Mouse (Mus musculus): ENCODE data around the gene Gm7954. TPM values are rescaled to one million over a fixed set of nuclear protein-coding genes. Genes with fewer than 3 reads are reported as not detected.
"Not testable (repeated sequence)": the region's sequence is repeated elsewhere in the genome, so short reads cannot be mapped to it uniquely, and the experiment has no call there.

Gene Gm7954
- total RNA-seq (2021): not detected
- long read RNA-seq, experiment 1: 0 reads
- long read RNA-seq, experiment 2: 0 reads

DNA sequence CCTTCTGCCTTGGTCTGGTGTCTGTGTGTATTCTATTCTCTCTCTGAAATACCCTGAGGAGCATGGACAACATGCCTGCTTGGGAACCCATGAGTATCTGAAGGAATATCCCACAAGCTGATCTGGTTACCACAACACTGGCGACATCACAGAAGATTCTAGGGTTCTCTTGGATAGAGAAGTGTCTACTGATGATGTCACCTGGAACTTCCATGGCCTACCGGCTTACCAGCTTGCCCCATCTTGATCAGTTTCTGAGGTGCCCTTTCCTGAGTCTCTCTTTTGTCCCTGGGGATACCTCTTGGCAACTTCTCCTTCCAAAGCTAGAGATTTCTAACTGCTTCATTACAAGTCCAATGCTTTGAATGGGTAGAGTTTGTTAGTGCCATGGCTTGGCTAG, at the start of gene Gm7954:
Gm7954 (minus strand) TSS at position 101 of the 400 bp plus-strand sequence.
- DNase-seq (ENCODE audit: low spot score in 2 of 2): not testable (repeated sequence)

DNA sequence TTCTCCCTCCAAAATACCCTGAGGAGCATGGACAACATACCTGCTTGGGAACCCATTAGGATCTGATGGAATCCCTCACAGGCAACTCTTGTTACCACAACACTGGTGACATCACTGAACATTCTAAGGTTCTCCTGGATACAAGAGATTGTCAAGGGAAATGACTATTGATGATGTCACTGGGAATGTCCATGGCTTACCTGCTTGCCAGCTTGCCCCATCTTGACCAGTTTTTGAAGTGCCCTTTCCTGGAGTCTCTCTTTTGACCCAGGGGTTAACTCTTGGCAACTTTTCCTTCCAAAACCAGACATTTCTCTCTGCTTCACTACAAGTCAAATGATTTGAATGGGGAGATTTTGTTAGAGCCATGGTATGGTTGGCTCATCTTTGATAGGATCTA, 36.1 kb upstream of the Gm7954 start, which contains the start of gene Gm3486:
Gm3486 (minus strand) TSS at position 101 of the 400 bp plus-strand sequence.
- DNase-seq (ENCODE audit: low spot score in 2 of 2): not testable (repeated sequence)

DNA sequence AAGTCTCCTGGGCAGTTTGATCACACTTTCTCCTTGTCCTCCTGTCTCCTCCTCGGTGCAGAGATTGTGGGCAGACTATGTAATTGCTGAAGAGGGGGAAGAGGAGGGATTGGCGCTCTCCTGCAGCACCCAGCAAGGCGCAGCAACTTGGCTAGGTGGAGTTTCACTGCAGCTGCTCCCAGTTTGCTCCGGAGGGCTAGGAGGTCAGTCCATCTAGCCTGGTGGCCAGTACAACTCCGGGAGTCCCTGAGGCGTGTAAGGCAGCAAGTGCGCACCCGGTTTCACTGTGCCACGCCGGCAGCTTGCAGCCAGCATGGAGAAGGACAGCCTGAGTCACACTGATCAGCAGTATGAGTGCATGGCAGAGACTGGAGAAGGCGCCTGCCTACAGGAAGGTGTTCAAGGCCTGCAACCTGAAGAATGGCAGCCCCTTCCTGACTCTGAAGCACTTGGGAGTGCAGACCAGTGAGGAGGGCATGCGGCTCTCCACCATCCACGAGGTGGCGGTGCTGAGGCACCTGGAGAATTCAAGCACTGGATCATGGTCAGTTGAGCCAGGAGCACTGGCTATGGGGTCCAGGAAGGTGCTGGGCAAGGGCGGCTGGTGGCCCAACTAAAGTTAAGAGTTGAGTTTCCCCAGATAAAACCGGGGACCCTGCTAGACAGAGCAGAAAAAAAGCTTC, 27.8 kb downstream of the Gm7954 start:
- DNase-seq (ENCODE audit: low spot score in 2 of 2): not testable (repeated sequence)

DNA sequence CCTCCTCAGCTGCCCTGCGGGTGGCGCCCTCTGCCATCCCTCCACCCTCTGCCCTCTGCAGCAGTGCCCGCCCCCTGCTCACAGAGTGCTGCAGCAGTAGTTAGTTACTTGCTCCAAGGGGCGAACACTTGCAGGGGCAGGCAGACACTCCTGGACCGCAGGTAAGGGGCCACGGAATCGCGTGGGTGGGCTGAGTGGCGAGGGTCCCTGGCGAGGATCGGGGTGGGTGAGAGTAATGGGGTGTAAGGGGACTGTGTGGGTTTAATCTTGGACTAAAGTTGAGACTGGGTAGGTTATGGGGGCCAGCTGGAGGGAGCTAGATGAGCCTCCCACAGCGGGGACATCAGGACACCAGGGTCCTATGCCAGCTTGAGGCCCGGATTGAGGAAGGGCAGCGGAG, 28.6 kb downstream of the Gm7954 start:
- DNase-seq (ENCODE audit: low spot score in 2 of 2): not testable (repeated sequence)

DNA sequence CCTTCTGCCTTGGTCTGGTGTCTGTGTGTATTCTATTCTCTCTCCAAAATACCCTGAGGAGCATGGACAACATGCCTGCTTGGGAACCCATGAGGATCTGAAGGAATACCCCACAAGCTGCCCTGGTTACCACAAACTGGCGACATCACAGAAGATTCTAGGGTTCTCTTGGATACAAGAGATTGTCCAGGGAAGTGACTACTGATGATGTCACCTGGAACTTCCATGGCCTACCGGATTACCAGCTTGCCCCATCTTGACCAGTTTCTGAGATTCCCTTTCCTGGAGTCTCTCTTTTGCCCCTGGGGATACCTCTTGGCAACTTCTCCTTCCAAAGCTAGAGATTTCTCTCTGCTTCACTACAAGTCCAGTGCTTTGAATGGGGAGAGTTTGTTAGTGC, 45.1 kb downstream of the Gm7954 start, which contains the start of gene Gm6482:
Gm6482 (minus strand) TSS at position 101 of the 400 bp plus-strand sequence.
- not testable (repeated sequence) for DNase-seq (ENCODE audit: low spot score in 2 of 2)

Other genes starting within 250 kb of the Gm7954 start
- not detected for gene Gm2832, start 174.7 kb downstream of the Gm7954 start, total RNA-seq (2021)
- gene Gm5798, start 104.9 kb downstream of the Gm7954 start, total RNA-seq (2021): not detected
- not detected for gene Gm7945, start 67.1 kb downstream of the Gm7954 start, total RNA-seq (2021)
- not detected for gene Gm6482, start 45.2 kb downstream of the Gm7954 start, total RNA-seq (2021)
- not detected for gene Gm3486, start 36.0 kb upstream of the Gm7954 start, total RNA-seq (2021)
- not detected for gene Gm7970, start 102.1 kb upstream of the Gm7954 start, total RNA-seq (2021)
- gene 1700049E17Rik2, start 119.7 kb upstream of the Gm7954 start, total RNA-seq (2021): not detected
- gene Gm3072, start 171.1 kb upstream of the Gm7954 start, total RNA-seq (2021): not detected
- gene Gm3676, start 193.0 kb upstream of the Gm7954 start, total RNA-seq (2021): not detected
- gene Gm8068, start 248.4 kb upstream of the Gm7954 start, total RNA-seq (2021): not detected

All from adrenal gland, postnatal 4 days (tissue).